Mouse (Mus musculus) adrenal gland, adult (tissue): ENCODE data around the gene 4930404N11Rik.

ENCODE experiments used
- DNase-seq, 2 experiments: peaks; one replicate each; pipeline ENCODE4 v3.0.0; 2022 to 2023; ENCODE audit warnings: low spot score in 1 of 2; ENCODE audit not compliant: inconsistent age in 2 of 2

Gene 4930404N11Rik

DNA sequence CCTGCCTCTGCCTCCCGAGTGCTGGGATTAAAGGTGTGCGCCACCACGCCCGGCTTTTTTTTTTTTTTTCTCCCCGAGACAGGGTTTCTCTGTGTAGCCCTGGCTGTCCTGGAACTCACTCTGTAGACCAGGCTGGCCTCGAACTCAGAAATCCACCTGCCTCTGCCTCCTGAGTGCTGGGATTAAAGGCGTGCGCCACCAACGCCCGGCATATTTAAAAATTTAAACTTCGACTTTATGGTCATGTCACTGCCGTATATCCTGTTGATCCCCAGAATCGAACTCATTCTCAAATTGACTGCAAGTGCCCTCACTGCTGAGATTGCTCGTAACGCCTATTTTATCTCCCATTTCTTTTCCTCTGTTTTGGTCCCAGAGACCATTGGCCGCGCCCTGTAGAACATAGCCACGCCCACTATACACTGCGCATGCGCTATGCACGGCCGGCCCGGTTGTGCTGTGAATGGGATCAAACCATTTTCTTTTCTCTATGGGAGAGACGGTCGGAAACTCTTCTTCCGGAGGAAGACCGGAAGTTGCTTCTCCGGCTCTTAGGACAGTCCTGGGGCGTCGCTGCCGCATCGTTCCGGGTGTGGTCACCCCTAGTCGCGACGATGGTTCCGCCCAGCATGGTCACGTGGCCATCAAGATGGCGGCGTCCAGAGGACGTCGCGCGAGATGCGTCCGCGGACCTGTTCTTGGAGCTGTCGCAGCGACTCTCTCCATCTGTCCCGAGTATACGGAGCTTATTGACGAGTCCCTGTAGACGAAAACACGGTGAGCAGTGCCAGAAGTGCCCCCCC, 18.4 kb upstream of the 4930404N11Rik start, which contains the start of the genes Dohh and Gm48551:
Gene Dohh, plus strand, starts transcription at position 627 of the 803 bp plus-strand sequence.
Gene Gm48551, plus strand, starts transcription at position 665 of the 803 bp plus-strand sequence.
- peak; percentile 98 to 100 for DNase-seq

DNA sequence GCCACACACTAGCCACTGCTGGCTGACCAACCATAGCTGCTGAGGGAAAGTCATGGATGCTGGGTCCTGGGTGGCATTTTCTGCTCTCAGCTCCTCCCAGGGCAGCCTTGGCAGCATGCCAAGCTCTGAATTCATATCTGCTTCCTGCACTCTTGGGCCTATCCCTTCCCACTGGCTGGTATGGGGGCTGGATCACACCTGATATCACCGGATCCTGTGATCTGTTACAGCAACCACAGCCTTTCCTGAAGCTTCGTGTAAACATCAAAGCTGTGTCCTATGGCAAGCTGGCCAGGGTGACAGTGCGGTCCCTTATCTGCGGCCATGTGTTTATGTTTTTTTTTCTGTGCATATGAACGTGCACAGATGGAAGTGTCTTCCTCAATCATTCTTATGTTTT, 16.4 kb upstream of the 4930404N11Rik start:
- no peak for DNase-seq

DNA sequence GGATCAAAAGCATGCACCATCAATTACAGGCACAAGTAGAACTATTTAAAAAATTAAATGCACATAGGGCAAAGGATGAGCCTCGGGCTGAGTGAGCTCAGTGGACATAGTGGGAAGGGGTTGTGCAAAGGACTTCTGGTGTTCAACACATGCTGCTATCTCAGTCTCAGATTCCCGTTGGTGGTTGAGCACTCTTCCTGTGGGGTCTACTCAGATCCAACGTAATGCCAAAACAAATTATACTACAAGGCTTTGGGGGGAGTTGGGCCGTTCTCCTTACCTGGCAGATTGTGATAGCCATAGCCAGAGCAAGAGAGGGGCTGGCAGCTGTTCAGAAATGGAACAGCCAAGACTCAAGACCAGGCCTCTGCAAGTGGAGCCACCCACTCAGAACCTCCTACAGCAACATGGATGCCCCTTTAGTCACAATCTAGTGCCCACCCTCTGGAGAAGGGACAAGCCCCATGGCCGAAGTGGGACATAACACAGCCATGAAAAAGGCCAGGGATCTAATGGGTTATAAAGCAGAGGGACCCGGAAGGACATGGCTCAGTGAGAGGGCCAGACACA, 14.3 kb upstream of the 4930404N11Rik start:
- no peak for DNase-seq

DNA sequence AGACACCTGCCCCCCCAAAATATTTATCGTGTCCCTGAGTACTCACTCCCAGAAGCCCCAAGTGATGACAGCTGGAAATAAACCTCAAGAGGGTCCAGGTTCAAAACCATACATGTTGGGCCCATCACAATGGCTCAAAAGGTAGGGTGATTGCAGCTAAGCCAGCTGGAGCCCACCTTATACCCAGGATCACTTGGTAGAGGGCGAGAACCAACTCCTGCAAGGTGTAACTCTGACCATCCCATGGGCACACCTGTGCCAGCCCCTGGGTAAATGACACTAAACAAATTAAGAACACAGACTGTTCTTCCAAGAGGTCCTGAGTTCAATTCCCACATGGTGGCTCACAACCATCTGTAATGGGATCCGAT, 13.6 kb upstream of the 4930404N11Rik start:
- DNase-seq = no peak

DNA sequence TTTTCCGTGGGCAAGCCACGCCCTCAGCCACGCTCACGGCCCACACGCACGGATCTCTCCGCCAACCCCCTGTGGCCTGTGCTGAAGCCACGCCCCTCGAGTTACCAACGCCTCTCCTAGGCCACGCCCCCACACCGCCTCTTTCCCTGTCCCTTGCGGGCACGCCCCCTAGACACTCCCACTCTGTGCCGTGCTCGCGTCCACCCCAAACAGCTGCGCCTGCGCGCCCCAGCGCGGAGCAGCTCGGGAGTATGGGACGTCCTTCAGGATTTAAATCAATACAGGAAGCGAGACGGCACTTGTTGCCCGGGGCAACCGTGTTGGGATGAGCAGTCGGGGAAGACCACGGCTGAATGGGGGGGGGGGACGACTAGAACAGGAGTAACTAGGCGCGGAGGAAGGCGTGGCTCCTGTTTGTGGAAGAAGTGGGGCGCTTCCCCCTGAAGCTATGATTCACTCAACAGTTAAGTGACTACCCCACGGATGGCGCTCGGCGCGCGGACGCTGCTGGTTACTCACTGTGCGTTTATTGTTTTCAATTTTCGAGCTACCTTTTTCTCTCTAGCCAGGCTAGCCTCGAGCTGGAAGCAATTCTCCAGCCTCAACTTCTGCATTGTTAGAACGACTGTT, 13.1 kb upstream of the 4930404N11Rik start:
- DNase-seq = peak; percentile 100

DNA sequence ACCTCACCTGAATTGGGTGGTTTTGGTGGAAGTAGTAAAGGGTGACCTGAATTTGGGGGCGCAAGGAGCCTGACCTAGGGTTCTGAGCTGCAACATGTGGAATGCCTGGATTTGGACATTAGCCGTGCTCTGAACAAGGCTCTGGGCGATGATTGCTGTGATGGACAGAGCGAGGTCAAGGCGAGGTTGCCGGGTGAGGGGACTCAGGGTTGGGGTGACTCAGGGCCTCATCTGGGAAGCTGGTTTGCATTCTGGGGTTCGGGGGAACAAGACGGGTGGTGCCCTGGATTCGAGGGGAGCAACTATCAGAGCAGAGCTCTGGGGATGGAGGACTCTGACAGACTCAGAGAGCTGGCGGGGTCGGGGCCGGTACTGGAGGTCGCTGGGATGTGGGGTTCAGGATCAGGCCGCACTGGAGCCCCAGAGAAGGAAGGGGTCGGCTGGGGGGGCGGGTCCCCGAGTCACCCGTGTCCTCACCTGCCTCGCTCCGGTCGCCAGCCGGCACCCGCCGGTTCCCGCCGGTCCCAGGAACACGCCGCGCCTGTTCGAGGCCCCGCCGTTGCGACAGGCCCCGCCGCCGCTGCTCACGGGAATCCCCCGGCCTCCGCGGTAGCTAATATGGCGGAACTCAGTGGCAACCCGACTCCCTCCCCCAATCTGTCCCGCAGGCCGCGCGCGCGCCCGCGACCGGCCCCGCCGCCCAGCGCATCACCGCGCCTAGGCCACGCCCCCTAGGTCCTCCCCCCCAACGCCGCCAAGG, 12.4 kb upstream of the 4930404N11Rik start, which contains the start of gene Fzr1:
Gene Fzr1, minus strand, starts transcription at position 724 of the 760 bp plus-strand sequence.
- DNase-seq = peak in 1 of 2 experiments; percentile 87

DNA sequence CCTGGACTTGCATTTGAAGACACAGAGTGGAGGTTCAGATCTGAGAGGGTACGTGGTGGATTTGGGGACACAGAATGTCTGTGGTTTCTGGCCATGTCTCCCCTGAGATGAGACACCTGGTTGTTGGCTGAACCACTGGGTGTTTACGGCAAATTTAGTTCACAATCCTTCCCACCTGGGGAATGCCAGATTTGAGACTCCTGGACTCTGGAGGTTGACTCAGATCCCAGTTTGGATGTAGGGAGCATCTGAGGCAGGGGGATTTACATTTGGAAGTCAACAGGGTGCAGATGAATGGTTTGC, 11.7 kb upstream of the 4930404N11Rik start:
- peak in 1 of 2 experiments; percentile 64 for DNase-seq

DNA sequence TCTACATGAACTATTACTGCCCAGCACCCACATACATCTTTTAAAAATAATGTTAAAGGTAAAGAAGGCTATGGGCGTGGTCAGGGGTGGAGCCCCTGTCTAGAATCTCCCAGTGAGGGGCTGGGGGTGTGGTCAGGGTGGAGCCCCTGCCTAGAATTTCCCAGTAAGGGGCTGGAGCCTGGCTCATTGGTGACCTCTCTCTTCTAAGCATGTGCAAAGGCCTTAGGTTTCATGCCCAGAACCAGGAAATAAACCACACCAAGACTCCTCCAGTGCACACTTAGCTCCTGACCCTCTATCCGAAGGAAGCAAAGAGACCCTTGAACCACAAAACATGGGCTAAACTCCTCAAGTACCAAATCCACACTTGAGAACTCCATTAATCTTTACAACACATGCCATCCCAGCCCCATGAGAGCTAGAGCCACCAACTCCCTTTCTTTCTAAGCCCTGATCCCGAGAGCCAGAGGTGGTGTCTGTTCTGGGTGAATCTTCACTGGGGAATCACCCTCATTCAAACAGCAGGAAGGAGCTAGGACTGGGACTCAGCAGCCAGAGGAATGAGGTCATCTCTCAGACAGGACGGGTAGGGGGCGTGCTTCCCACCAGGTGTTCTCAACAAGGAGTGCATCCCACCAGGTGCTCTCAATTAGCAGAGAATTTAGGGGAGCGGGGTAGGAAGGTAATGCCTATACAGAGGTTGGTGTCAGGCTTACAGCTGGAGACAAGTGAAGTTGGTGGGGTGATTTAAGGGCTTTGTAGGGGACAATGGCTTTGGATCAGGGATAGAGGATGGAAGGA, 11.1 kb upstream of the 4930404N11Rik start:
- peak in 1 of 2 experiments; percentile 68 for DNase-seq

DNA sequence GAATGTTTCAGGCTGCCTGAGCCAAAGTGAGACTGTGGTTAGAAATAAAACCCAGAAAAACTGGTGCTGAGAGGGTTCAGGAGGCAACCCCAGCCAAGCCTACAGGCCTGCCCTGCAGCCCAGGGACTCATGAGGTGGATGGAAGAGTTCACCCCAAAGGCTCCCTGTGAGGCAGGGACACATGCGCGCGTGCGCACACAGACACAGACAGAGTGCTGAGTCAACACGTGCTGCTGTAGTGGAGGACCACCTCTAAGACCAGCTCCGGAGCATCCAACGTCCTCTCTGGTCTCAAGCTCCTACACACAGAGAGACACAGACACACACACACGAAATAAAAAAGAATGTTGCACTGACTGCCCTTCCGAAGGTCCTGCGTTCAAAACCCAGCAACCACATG, 9.7 kb upstream of the 4930404N11Rik start:
- DNase-seq = no peak

DNA sequence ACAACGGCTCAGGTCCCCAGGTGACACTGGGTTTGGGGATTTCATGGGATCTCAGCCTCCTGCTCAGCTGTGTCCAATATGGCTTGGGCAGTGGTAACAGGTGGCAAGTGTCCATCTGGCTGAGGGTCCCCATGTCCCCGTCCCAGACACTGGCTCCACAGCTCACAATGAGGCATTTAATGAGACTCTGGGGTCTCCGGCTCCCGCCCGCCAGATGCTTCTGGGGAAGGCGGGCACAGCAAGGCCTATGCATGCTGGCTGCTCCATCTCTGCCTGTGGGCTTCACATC, 1.5 kb upstream of the 4930404N11Rik start:
- DNase-seq = no peak

DNA sequence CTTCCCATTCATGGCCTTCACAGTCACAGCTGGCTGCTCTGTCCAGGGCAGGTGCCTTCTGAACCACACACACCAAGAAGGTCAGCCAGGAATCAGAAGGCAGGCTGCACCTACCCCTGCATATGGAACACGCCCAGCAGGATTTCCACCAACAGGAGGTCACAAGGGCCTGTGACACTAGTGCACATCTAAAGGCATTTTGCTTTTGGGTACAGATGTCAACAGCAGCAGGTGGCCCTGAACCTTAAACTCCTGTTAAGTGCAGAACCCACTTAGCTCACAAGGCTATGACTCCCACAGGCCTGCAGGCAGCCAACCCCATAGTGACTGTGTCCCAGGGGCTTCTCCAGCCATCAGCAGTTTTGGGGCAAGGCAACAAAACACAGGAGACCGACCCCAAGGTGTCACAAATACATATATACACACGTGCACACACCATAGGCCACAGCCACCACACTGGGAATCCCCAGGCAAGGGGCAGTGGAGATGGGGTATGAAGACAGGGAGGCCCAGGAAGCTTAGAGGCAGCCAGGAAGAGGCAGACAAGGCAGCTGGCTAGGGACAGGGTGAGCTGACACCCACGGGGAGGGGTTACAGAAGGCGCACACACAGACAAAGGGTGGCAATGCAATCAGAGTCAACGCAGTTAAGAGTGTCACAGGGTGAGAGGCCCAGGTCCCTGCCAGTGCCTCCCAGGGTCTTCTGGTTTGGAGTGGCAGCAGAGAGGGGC, 1.0 kb upstream of the 4930404N11Rik start:
- no peak for DNase-seq

DNA sequence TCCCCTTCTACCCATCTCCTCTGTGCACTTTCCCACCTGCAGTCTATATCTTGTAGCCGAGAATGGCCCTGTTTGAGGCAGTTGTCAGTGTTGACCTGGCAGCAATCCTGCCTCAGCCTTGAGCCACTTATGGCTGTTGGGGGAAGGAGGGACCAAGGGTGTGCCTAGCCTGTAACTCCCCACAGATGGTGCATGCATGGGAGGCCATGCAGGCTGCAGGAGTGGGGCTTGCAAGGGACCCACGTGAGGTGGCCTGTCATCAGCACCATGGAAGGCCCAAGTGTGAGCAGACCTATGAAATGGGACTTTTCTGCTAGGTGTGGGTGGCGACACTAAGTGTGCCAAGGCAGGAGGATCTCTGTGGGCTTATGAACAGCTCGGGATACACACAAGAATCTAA, 543 bp downstream of the 4930404N11Rik start:
- no peak for DNase-seq

DNA sequence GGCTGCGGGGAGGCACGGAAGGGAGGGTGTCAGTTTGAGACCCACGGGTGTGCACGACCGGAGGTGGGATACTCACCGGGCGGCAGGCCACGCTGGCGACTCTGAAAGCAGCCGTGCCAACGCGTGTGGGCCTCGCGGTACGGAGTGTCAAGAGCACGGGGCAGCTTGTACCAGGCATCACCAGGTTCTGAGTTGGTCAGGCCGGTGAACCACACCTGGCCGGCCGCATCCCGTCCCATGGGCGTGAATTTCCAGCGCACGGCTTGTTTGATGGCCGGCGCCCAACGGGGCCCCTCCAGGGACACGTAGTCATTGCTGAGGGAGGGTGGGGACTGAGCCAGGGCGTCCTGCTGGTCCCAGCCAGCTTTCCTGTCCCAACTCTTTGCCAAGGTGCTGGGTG, 950 bp downstream of the 4930404N11Rik start:
- peak; percentile 56 to 82 for DNase-seq

DNA sequence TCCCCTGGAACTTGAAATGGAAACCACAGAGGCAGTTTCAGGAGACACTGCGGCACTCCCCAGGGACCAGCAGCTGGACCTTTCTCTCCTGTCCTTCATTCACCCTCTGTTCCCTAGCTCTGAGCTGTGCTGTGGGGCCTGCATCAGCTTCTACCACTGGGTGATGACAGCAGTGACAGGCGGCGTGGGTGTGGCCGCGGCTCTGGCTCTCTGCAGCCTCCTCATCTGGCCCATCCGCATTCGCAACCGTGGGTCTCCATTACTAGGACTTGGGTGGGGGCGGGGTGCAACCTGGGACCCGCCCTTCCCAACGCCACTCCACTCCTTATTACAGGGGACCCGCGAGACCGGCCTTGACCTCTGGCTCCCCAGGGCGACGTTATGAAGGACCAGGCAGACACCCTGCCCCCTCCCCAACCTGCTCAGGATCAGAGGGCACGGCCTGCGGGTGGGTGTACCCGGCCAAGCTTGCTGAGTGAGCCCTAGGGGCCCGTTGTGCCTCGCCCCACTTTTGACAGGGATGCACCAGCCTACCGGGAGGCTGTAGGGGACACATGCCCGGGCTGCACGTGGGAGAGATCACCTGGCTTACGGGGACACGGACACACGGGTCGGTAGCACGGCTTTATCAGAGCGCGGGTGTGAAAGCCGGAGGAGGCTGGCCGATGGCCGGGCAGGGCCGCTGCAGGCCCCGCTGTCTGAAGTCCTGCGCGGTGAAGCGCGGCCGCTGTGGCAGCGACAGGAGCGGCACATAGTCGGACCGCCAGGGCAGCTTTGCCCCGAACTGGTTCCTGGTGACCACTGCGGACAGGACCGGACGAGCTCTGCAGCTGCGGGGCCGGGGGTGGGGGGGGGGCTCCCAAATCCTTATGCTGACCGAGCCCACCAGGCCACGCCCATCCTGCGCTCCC, 1.9 kb downstream of the 4930404N11Rik start:
- DNase-seq = peak in 1 of 2 experiments; percentile 68

DNA sequence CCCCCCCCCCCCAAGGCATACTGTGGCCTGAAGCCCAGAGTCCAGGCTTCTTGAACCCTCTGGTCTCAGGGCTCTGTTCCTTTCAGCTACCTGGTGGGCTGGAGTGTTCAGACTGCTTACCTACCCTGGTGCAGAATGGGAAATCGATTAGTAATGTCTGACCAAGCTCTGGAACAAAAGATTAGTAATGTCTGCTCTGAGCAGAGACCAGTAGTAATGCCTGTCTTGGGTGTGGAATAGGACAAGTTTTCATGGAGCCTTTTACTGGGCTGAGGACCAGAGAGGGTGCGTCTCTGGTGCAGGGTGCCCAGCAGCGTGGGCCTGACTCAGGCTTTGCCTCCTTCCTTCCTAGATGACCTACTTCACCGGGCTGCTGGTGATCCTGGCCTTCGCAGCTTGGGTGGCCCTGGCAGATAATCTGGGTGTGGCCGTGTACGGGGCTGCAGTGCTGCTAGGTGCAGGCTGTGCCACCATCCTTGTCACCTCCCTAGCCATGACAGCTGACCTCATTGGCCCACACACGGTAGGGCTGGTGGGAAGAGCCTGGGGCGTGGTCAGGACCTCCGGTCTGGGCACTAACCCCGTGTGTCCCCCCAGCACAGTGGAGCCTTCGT, 3.2 kb downstream of the 4930404N11Rik start:
- peak in 1 of 2 experiments; percentile 66 for DNase-seq

DNA sequence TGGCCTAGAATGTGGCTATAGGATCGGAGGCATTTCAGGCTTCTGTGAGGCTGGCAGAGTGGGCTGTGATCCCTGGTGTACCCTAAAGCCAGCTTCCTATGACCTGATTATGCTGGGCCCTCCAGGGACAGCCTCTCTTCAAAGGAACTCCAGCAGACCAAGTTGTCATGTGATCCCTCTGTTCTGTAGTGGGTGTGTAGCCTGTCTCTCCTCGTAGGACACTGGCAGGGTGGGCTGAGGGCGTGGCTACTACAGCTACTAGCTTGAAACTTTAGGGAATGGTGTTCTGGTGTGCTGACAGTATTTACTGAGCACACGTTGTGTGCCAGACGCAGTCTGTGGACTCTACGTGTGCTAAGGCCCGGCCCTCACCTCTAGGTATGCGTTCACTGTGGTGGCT, 4.9 kb downstream of the 4930404N11Rik start:
- no peak for DNase-seq

DNA sequence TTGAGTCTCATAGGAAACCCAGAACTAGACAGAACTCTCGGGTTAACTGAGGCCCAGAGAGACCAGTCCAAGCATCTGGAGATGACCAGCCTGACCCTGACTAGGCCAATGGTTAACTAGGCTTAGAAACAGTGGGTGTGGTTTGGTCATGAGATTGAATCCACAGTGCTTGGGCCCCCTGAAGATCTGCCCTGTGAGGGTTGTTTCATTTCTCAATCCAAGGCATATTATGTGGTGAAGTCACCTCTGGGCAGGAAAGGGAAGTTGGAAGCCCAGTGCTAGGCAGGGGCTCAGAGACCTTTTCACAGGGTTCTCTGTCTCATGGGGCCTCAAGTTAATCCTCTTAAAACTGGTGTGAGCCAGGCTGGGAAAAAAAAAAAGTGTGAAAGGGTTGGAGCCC, 6.8 kb downstream of the 4930404N11Rik start:
- no peak for DNase-seq

DNA sequence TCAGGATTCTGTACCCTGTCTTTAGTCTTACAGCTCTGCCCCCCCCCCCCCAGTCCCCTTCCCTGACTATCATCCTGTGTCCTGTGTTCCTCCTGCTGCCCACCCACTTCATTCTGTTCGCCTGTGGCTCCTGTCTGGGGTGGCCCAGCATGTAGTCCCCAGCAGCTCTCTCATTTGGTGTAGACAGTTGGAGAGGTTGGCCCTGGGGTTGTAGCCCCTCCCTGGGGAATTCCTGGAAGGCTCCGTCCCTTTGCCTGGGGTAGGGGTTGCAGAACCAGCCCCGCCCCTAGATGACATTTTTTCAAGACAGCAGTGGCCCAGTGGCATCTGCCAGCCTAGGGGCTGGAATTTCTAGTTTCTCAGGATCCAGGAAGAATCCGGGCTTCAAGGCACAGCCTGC, 7.4 kb downstream of the 4930404N11Rik start:
- no peak for DNase-seq
